Mouse (Mus musculus) layer of hippocampus, adult 11-12 months (tissue): ENCODE measurements around the gene 1700013G24Rik.
A peak's percentile ranks its signal among the peaks of the same experiment; 100 is the strongest.

Experiments
- DNase-seq: peaks from one replicate; pipeline ENCODE4 v3.0.0; 2022; ENCODE audit warnings: low spot score

The 1700013G24Rik gene

GRCm38 (mm10) chr4:137457292-137457691, 4.2 kb downstream of the 1700013G24Rik start:
- DNase-seq: no peak

GRCm38 (mm10) chr4:137458310-137458709, 5.2 kb downstream of the 1700013G24Rik start:
- DNase-seq: no peak

GRCm38 (mm10) chr4:137458861-137459260, 5.8 kb downstream of the 1700013G24Rik start:
- no peak for DNase-seq

GRCm38 (mm10) chr4:137460676-137461075, 7.6 kb downstream of the 1700013G24Rik start:
- no peak for DNase-seq

GRCm38 (mm10) chr4:137461217-137461616, 8.1 kb downstream of the 1700013G24Rik start:
- DNase-seq: no peak

- no peak for DNase-seq
These were observed 9.1 kb downstream of the 1700013G24Rik start for GRCm38 (mm10) chr4:137461981-137462690.

GRCm38 (mm10) chr4:137465125-137465787, 12.2 kb downstream of the 1700013G24Rik start:
- DNase-seq: no peak

GRCm38 (mm10) chr4:137466991-137467390, 13.9 kb downstream of the 1700013G24Rik start:
- no peak for DNase-seq

GRCm38 (mm10) chr4:137467525-137467924, 14.4 kb downstream of the 1700013G24Rik start:
- DNase-seq: no peak

GRCm38 (mm10) chr4:137468260-137469080, 15.4 kb downstream of the 1700013G24Rik start, which contains the start of gene Hspg2:
Gene Hspg2 (plus strand): TSS chr4:137468769.
- DNase-seq: peak; percentile 86

- DNase-seq: no peak
These were observed 16.2 kb downstream of the 1700013G24Rik start for GRCm38 (mm10) chr4:137469081-137469844.

GRCm38 (mm10) chr4:137469845-137470692, 17.0 kb downstream of the 1700013G24Rik start:
- no peak for DNase-seq

GRCm38 (mm10) chr4:137470701-137471317, 17.7 kb downstream of the 1700013G24Rik start:
- DNase-seq: no peak

- DNase-seq: no peak
These were observed 18.2 kb downstream of the 1700013G24Rik start for GRCm38 (mm10) chr4:137471326-137471725.

GRCm38 (mm10) chr4:137473240-137473639, 20.2 kb downstream of the 1700013G24Rik start:
- no peak for DNase-seq

- no peak for DNase-seq
These were observed 20.8 kb downstream of the 1700013G24Rik start for GRCm38 (mm10) chr4:137473701-137474388.

- no peak for DNase-seq
These were observed 21.6 kb downstream of the 1700013G24Rik start for GRCm38 (mm10) chr4:137474694-137475093.

GRCm38 (mm10) chr4:137475271-137476050, 22.4 kb downstream of the 1700013G24Rik start:
- no peak for DNase-seq
